ENCODE assay signal across 9 mouse cellular contexts in the genomic region with DNA sequence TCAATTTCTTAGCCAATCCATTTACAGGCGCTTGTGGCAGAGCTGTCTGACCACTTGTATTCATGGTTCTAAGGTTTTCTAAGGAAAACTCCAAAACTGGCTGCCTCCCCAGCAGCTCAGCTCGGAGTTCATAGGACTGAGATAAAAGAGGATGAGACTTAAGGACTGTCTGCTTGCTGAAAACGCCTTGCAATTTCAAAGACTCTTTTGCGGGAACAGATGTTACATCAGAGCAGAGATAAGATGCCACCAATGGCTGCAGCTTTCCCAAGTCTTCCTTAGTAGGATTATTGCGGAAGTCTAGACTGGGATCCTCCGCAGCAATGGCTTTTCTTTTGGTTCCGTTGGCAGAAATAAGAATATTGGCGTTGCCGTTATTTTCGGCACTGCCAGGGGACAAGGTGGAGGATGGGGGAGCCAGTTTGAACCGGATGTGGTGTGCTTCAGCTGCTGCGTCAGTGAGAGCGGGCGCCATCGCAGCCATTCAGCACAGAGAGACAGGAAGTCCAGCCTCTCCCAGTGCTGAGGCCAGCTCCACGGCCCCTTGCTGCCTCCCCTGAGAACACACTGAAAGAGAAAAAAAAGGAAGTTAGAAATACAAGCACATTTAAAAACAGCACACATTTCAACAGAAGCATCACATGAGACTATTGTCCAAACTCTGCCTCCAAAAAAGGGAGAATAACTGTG. TPM values are rescaled to one million over a fixed set of nuclear protein-coding genes. Genes with fewer than 3 reads are reported as not detected.
DNase-seq lines count a peak whose midpoint lies in the region; ATAC-seq and TF ChIP-seq lines count a peak whose summit lies in the region.
"Had no signal": no experiment of that assay in that cellular context is flagged by ENCODE, and none has a peak within 500 bp of the region (broad histone marks: within the 10 kb centered on the region; RNA-seq: fewer than 3 reads in every experiment).

No protein-coding gene starts in this region.

- no peak overlapping the region for H3K4me3 ChIP-seq in heart, embryonic 12.5 days
- H3K4me3 ChIP-seq in MEL (ENCODE audit: control insufficient read depth in 1 of 2, insufficient read depth in 1 of 2, low read depth in 2 of 2, low read length in 2 of 2) = no peak overlapping the region
- H3K4me3 ChIP-seq in liver, embryonic 14.5 days (ENCODE audit: insufficient read depth in 1 of 2, low read depth in 2 of 2, low read length in 2 of 2) = peak overlapping the region; percentile 38 to 39
- no peak overlapping the region for H3K4me3 ChIP-seq in midbrain, embryonic 13.5 days (replicated peaks)
- H3K4me3 ChIP-seq in forebrain, embryonic 13.5 days = no peak overlapping the region
- H3K4me3 ChIP-seq: limb, embryonic 15.5 days had no signal

- ATAC-seq in heart, embryonic 12.5 days (ENCODE audit: insufficient number of reproducible peaks, low FRiP score) = no peak
- ATAC-seq in liver, embryonic 14.5 days (ENCODE audit: insufficient read depth) = peak; percentile 86
- ATAC-seq in midbrain, embryonic 13.5 days = no peak
- ATAC-seq in forebrain, embryonic 13.5 days = no peak

- H3K4me2 ChIP-seq in heart, embryonic 12.5 days = no peak overlapping the region
- peak overlapping the region; percentile 56 for H3K4me2 ChIP-seq in liver, embryonic 14.5 days (ENCODE audit: low read depth)
- no peak overlapping the region for H3K4me2 ChIP-seq in midbrain, embryonic 13.5 days (replicated peaks)
- H3K4me2 ChIP-seq in forebrain, embryonic 13.5 days = no peak overlapping the region
- H3K4me2 ChIP-seq: limb, embryonic 15.5 days had no signal

- H3K4me1 ChIP-seq in heart, embryonic 12.5 days (replicated peaks) = peaks cover 14% of the 10 kb centered on the region
- H3K4me1 ChIP-seq in MEL (ENCODE audit: control insufficient read depth in 1 of 2, insufficient read depth in 2 of 2, low read length in 2 of 2) = peaks cover 0 to 4% of the 10 kb centered on the region in 2 experiments; a peak in 1 of 4 replicates
- H3K4me1 ChIP-seq in liver, embryonic 14.5 days (replicated peaks; ENCODE audit: control insufficient read depth in 2 of 2, insufficient read depth in 2 of 2, low read length in 1 of 2) = peaks cover 10 to 14% of the 10 kb centered on the region in 2 experiments
- H3K4me1 ChIP-seq in midbrain, embryonic 13.5 days (replicated peaks) = no peaks in the 10 kb centered on the region
- H3K4me1 ChIP-seq in forebrain, embryonic 13.5 days = no peaks in the 10 kb centered on the region
- H3K4me1 ChIP-seq: limb, embryonic 15.5 days had no signal

- H3K27ac ChIP-seq in heart, embryonic 12.5 days (ENCODE audit: poor library complexity, severe bottlenecking) = no peak overlapping the region
- H3K27ac ChIP-seq in MEL (ENCODE audit: control insufficient read depth, low read depth, low read length) = no peak overlapping the region
- H3K27ac ChIP-seq in liver, embryonic 14.5 days = peak overlapping the region; percentile 56
- H3K27ac ChIP-seq in midbrain, embryonic 13.5 days = no peak overlapping the region
- H3K27ac ChIP-seq in forebrain, embryonic 13.5 days = no peak overlapping the region
- H3K27ac ChIP-seq: limb, embryonic 15.5 days had no signal

- no peaks in the 10 kb centered on the region for H3K27me3 ChIP-seq in heart, embryonic 12.5 days (replicated peaks)
- H3K27me3 ChIP-seq in MEL (ENCODE audit: control insufficient read depth in 1 of 2, insufficient read depth in 2 of 2, low read length in 2 of 2) = no peaks in the 10 kb centered on the region
- H3K27me3 ChIP-seq in liver, embryonic 14.5 days (ENCODE audit: control insufficient read depth, insufficient read depth, low read length) = no peaks in the 10 kb centered on the region
- H3K27me3 ChIP-seq in midbrain, embryonic 13.5 days = no peaks in the 10 kb centered on the region
- H3K27me3 ChIP-seq in forebrain, embryonic 13.5 days = no peaks in the 10 kb centered on the region
- H3K27me3 ChIP-seq: limb, embryonic 15.5 days had no signal

- 82% methylated on average over 16 of the region's 16 CpGs for whole genome bisulfite sequencing in heart, embryonic 12.5 days
- WGBS in liver, embryonic 14.5 days (ENCODE audit: insufficient replicate concordance) = 25% methylated on average over 16 of the region's 16 CpGs
- WGBS in midbrain, embryonic 13.5 days = 89% methylated on average over 16 of the region's 16 CpGs
- 91% methylated on average over 16 of the region's 16 CpGs for WGBS in forebrain, embryonic 13.5 days

- TF ChIP-seq RAD21 in MEL (IDR thresholded peaks at IDR 0.05; ENCODE audit: low read depth, low read length) = no peak

- H3K36me3 ChIP-seq in heart, embryonic 12.5 days = peaks cover 19% of the 10 kb centered on the region
- H3K36me3 ChIP-seq in MEL (ENCODE audit: control insufficient read depth in 1 of 2, insufficient read depth in 2 of 2, low read length in 2 of 2) = peaks cover 31 to 47% of the 10 kb centered on the region in 2 experiments
- peaks cover 21% of the 10 kb centered on the region for H3K36me3 ChIP-seq in liver, embryonic 14.5 days (replicated peaks; ENCODE audit: control insufficient read depth, insufficient read depth, low read depth)
- H3K36me3 ChIP-seq in midbrain, embryonic 13.5 days = peaks cover 20% of the 10 kb centered on the region
- H3K36me3 ChIP-seq in forebrain, embryonic 13.5 days (ENCODE audit: poor library complexity, severe bottlenecking) = peaks cover 21% of the 10 kb centered on the region

- H3K9me3 ChIP-seq in heart, embryonic 12.5 days (replicated peaks) = no peaks in the 10 kb centered on the region
- no peaks in the 10 kb centered on the region for H3K9me3 ChIP-seq in MEL (replicated peaks; ENCODE audit: insufficient read depth, low read length)
- no peaks in the 10 kb centered on the region for H3K9me3 ChIP-seq in liver, embryonic 14.5 days (ENCODE audit: control insufficient read depth, low read length)
- no peaks in the 10 kb centered on the region for H3K9me3 ChIP-seq in midbrain, embryonic 13.5 days
- no peaks in the 10 kb centered on the region for H3K9me3 ChIP-seq in forebrain, embryonic 13.5 days (replicated peaks)
- H3K9me3 ChIP-seq: limb, embryonic 15.5 days had no signal

- TF ChIP-seq CTCF in MEL (IDR thresholded peaks at IDR 0.05 in 2 of 3, conservative IDR thresholded peaks at IDR 0.05 in 1 of 3; ENCODE audit: control insufficient read depth in 1 of 3, insufficient read depth in 1 of 3, low read depth in 2 of 3, low read length in 3 of 3, poor library complexity in 1 of 3, severe bottlenecking in 1 of 3) = no peak
- TF ChIP-seq CTCF in liver, embryonic 14.5 days (IDR thresholded peaks at IDR 0.05; ENCODE audit: low read depth) = no peak

- peaks cover 42% of the 10 kb centered on the region for H3K79me2 ChIP-seq in MEL (ENCODE audit: control insufficient read depth, insufficient read depth, low read length, poor library complexity)

- peak; percentile 98 for DNase-seq in heart, adult 11 months
- DNase-seq in MEL (ENCODE audit: low read depth, low spot score) = peak; percentile 44
- DNase-seq in heart, adult 9 months (ENCODE audit: low spot score in 2 of 2) = peak; percentile 61 to 77
- peak in 1 of 3 experiments; percentile 50 for DNase-seq in liver, embryonic 14.5 days (ENCODE audit: low read depth in 3 of 3, low spot score in 3 of 3)
- peak; percentile 70 to 83 for DNase-seq in spleen, adult 18-20 months

- TF ChIP-seq EP300 in MEL (IDR thresholded peaks at IDR 0.05; ENCODE audit: low read depth in 1 of 2, low read length in 2 of 2) = 0 out of 4 replicates have a peak, but pooled peaks of 1 of the 2 experiments have one; percentile 8
- no peak for TF ChIP-seq EP300 in liver, embryonic 14.5 days (IDR thresholded peaks at IDR 0.05; ENCODE audit: low read depth)

- TF ChIP-seq POLR2A in MEL (IDR thresholded peaks at IDR 0.05; ENCODE audit: control insufficient read depth in 1 of 2, insufficient read depth in 1 of 2, low read depth in 1 of 2, low read length in 2 of 2, poor library complexity in 1 of 2) = no peak

- H3K9ac ChIP-seq in heart, embryonic 12.5 days = no peak overlapping the region
- H3K9ac ChIP-seq in MEL (ENCODE audit: control insufficient read depth, low read depth, low read length, poor library complexity, severe bottlenecking) = no peak overlapping the region
- H3K9ac ChIP-seq in liver, embryonic 14.5 days (replicated peaks) = peak overlapping the region; percentile 28; the same call in 1 of the 2 replicates
- H3K9ac ChIP-seq in midbrain, embryonic 13.5 days (replicated peaks) = no peak overlapping the region
- H3K9ac ChIP-seq in forebrain, embryonic 13.5 days = no peak overlapping the region
- H3K9ac ChIP-seq: limb, embryonic 15.5 days had no signal

TF ChIP-seq in MEL, 35 proteins besides CTCF, POLR2A, EP300 and RAD21 (continues in another document):
- no peak for TF ChIP-seq NELFE (IDR thresholded peaks at IDR 0.05; ENCODE audit: low read depth, low read length)
- TF ChIP-seq SIN3A (IDR thresholded peaks at IDR 0.05; ENCODE audit: low read length) = no peak
- no peak for TF ChIP-seq ZKSCAN1 (IDR thresholded peaks at IDR 0.05; ENCODE audit: low read depth, low read length)
- no peak for TF ChIP-seq MAFK (IDR thresholded peaks at IDR 0.05; ENCODE audit: borderline replicate concordance, low read depth, low read length)
- no peak for TF ChIP-seq JUND (IDR thresholded peaks at IDR 0.05; ENCODE audit: low read depth, low read length)
- no peak for TF ChIP-seq RCOR1 (IDR thresholded peaks at IDR 0.05; ENCODE audit: low read depth, low read length)
- TF ChIP-seq POLR2AphosphoS2 (IDR thresholded peaks at IDR 0.05; ENCODE audit: low read length) = no peak
- no peak for TF ChIP-seq TBP (IDR thresholded peaks at IDR 0.05; ENCODE audit: low read depth, low read length)
- no peak for TF ChIP-seq NRF1 (IDR thresholded peaks at IDR 0.05; ENCODE audit: insufficient read depth, low read depth, low read length, poor library complexity, severe bottlenecking)
- TF ChIP-seq MAZ (IDR thresholded peaks at IDR 0.05; ENCODE audit: low read depth, low read length) = no peak
- no peak for TF ChIP-seq MYC (IDR thresholded peaks at IDR 0.05; ENCODE audit: low read depth, low read length)
- TF ChIP-seq ELF1 (IDR thresholded peaks at IDR 0.05; ENCODE audit: low read depth, low read length) = no peak
- TF ChIP-seq MYB (IDR thresholded peaks at IDR 0.05; ENCODE audit: low read depth, low read length) = no peak
- no peak for TF ChIP-seq GATA1 (IDR thresholded peaks at IDR 0.05; ENCODE audit: low read depth, low read length)
- no peak for TF ChIP-seq MAX (IDR thresholded peaks at IDR 0.05; ENCODE audit: low read length)

RNA-seq across cellular contexts. Expression of a gene that starts 43.8 kb away (rescaled TPM):
- polyA plus RNA-seq in heart, embryonic 12.5 days (2016; fragmentation: Nextera tagmentation; extraction: Ambion mirVana) = 18.1 and 20.4 TPM in 2 replicates
- total RNA-seq in MEL (2012; rRNA removed) = 14.9 and 17.1 TPM in 2 replicates
- polyA plus RNA-seq in MEL (2012; ENCODE audit: insufficient read depth in 1 of 2, insufficient read length in 2 of 2, low read depth in 1 of 2, low replicate concordance in 2 of 2, missing spikeins in 1 of 2) = 10 to 100 TPM; 56.4 to 76.3 TPM
- 12.3 and 13.8 TPM in 2 replicates for polyA plus RNA-seq in liver, embryonic 14.5 days (2012; rRNA removed)
- 5.3 and 5.4 TPM in 2 replicates for polyA plus RNA-seq in liver, embryonic 14.5 days (2014; fragmentation: Nextera tagmentation; extraction: Ambion mirVana)
- 32.1 and 33.8 TPM in 2 replicates for polyA plus RNA-seq in midbrain, embryonic 13.5 days (2015; fragmentation: Nextera tagmentation; extraction: Ambion mirVana)
- polyA plus RNA-seq in forebrain, embryonic 13.5 days (2015; fragmentation: Nextera tagmentation; extraction: Ambion mirVana) = 26.1 and 29.3 TPM in 2 replicates

Comparison
In these comparisons a context has a peak if more than half of its experiments do, and no peak if none do; other contexts are left out.
1. H3K4me3 ChIP-seq: peak in liver, embryonic 14.5 days (2 of 2); none in heart, embryonic 12.5 days (single experiment), MEL (0 of 2), midbrain, embryonic 13.5 days (single experiment) and forebrain, embryonic 13.5 days (single experiment).